Mouse (Mus musculus): Measurements from ENCODE around the gene Aprt. TPM values are rescaled to one million over a fixed set of nuclear protein-coding genes. Genes with fewer than 3 reads are reported as not detected.
A peak's percentile ranks its signal among the peaks of the same experiment; 100 is the strongest.

Gene Aprt
- 10 to 100 TPM; 40.5 to 44.8 TPM for total RNA-seq (2021)
- long read RNA-seq, experiment 1, transcript Aprt-201 (5 exons, 849 nt): major isoform, 12 of 14 reads
- long read RNA-seq, experiment 1, partial matches to known transcripts: 2 of 14 reads
- long read RNA-seq, experiment 1, other reads (novel, unspliced or antisense): 0 of 14 reads
- long read RNA-seq, experiment 2, transcript Aprt-201 (5 exons, 849 nt): major isoform, 20 of 22 reads
- long read RNA-seq, experiment 2, partial matches to known transcripts: 1 of 22 reads
- long read RNA-seq, experiment 2, other reads (novel, unspliced or antisense): 1 of 22 reads

DNA sequence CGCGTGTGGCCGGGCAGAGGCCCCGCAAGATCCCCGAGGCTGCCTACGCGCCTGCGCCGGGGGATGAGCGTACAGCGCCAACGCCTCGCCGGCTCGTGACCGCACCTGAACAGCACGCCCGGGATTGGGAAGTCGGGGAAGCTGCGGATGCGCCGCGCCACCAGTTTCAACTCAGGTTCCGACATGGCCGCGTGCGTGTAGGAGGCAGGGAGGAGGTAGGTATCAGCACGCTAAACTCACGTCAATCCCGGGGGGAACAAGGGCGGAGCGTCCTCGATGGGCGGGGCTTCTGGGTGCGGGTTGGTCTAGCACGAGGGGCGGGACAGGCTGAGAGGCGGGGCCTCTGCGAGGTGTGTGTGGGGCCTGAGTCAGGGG, at the start of gene Aprt:
TSS of gene Aprt (minus strand) at position 262 of the 375 bp plus-strand sequence.
- intact Hi-C loops (cut with DNase I): no loop called here
- Histone ChIP-seq H3K27ac (peak within 1 kb of the TSS; percentile 90), H3K4me3 (peak within 1 kb of the TSS; percentile 95)
- peak; percentile 96 for DNase-seq
- TF ChIP-seq CTCF (IDR thresholded peaks at IDR 0.05): no peak

DNA sequence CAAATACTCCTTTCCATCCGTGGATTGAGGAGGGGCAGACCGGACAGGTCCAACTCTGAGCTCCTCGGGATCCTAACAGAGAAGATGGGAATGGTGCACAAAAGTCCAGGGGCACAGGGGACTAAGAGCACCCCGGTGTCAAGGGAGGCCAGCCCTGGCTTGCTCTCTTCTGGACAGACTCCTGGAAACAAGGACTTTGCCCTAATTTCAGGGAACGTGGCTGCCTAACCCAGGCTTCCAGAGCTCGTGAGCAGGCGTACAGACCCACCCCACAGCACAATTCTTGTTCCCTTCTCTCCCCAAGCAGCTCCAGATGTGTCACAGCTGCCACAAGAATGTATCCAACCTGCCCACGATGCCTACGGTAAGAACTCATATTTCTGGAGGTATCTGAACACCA, 49.1 kb upstream of the Aprt start:
- TF ChIP-seq CTCF (IDR thresholded peaks at IDR 0.05): no peak
- Histone ChIP-seq H3K27ac (peak overlapping the region; percentile 76; the same call in 1 of the 2 replicates), H3K4me3 (no peak overlapping the region)
- DNase-seq: no peak
- intact Hi-C loops (cut with DNase I): no loop called here

DNA sequence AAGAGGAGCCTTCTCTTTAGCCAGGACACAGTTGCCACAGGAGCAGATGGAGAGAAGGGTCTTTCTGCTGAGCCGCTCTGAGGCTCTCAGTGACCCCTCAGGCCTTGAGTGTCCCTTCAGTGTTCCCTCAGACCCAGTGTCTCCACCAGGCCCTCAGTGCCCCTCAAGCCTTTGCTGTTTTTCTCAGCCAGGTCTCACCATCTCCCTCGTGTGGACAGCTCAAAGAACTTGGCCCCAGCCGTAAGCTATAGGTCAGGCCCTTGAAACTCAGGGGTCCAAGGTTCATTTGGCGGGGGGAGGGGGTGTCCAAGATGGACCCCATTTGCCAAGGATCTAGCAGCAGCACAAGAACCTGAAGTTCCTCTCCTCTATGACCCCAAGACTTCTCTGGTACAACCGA, 47.9 kb upstream of the Aprt start:
- TF ChIP-seq CTCF (IDR thresholded peaks at IDR 0.05): peak; percentile 5; the same call in 1 of the 2 replicates
- no peak for DNase-seq
- H3K4me3 ChIP-seq: no peak overlapping the region
- intact Hi-C loops (cut with DNase I): no loop called here
- H3K27ac ChIP-seq: peak overlapping the region; percentile 76

DNA sequence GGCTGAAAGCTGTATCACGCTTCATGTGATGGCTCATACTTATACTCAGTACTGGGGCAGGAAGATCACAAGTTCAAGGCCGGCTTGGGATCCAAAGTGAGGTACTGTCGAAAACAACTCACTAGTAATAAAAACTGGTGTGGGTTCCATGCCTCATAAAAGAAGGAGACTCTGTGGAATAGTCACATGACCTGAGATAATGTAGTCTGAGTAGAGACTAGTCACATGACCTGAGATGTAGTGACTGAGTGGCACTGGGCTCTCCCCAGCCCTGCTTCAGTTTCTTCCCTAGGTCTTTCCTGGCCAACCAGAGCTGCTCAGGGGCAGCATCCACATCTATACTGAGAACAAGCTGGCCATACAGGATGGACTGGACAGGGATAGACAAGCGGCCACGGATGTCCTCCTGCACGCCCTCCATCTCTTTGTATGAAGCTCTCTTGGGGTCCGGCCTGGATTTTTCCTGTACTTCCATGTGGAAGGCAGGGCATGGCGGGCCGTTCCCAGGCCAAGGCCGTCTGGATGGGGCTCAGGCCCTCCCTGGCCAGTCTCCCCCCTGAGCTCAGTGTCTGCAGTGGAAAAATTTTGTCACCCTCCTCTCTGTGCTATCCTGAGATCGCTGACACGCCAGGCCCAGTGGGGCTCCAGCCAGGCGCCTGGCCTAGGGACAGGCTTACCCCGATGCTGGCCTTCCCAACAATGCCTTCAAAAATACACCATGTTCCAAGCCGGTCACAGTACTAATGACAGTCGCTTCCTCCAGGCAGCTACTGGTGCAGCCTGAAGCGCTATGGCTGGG, 47.3 kb upstream of the Aprt start:
- peak; percentile 84 for DNase-seq
- intact Hi-C loops (cut with DNase I): no loop called here
- TF ChIP-seq CTCF (IDR thresholded peaks at IDR 0.05): no peak
- Histone ChIP-seq H3K27ac (peak overlapping the region; percentile 76), H3K4me3 (no peak overlapping the region)

DNA sequence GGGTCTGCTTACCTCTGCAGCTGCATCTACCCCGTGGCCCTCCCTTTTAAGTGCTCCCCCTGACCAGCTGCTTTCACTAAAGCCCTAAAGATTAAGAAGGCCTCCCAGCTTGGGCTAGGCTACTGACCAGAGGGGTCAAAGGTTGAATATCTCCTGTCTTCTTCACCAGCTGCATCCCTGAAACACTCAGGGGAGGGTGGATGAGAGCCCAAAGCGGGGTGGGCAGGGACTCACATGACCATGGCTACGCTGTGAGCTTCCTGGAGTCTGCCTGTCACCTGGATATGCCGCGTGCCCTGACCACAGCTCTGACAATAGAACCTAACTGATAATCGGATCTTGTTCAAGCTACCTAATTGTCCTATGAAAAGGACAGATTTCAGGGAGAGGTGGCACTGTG, 46.0 kb upstream of the Aprt start, which contains the start of gene Pabpn1l:
TSS of gene Pabpn1l (minus strand) at position 13 of the 400 bp plus-strand sequence.
- no peak for DNase-seq
- intact Hi-C loops (cut with DNase I): no loop called here
- Histone ChIP-seq H3K27ac (peak within 1 kb of the TSS; percentile 76), H3K4me3 (no peak within 1 kb of the TSS)
- no peak for TF ChIP-seq CTCF (IDR thresholded peaks at IDR 0.05)

DNA sequence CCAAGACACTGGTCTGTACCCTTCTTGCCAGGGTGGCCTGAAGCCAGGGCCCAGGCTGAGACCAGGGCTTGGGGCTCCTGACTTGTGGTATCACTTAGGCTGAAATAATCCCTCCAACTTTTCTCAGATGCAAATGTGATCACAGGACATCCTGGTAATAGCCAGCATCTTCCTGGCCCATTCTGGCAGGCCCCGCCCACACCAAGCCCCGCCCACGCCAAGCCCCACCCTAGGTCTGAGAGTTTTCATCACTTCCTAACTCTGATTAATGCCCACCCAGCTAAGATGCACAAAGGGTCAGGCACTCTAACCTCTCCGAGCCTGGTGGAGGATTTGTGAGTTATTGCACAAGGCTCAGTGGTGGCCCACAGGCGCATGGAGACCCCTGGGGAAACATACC, 43.7 kb upstream of the Aprt start:
- no peak for DNase-seq
- TF ChIP-seq CTCF (IDR thresholded peaks at IDR 0.05): no peak
- H3K4me3 ChIP-seq: no peak overlapping the region
- intact Hi-C loops (cut with DNase I): no loop called here
- H3K27ac ChIP-seq: no peak overlapping the region

DNA sequence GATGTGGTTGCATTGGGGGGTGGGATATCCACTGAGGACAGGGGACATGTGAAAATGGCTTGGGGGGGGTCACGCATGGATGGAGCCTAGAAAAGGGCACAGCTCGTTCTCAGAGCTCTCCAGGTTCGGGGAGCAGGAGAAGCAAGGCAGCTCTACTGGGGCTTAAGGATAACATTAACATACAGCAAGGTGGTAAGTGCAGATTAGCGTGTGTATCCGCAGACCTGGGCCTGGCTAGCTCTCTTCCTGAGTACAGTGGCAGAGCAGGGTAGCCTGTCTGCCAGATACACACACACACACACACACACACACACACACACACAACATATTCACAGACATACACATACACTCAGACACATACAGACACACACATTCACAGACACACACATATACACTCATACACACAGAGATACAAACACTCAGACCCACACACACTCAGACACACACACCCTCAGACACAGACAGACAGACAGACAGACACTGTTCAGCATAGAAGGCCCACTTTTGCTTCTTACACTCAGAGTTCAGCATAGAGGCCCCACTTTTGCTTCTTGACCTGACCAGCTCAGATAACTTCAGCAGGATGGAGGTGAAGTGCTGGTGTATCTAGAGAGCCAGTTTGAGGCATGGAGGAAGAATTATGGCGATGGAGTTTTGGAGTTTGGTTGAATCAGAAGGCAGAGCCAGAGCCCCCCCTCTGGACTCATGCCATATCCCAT, 42.1 kb upstream of the Aprt start:
- intact Hi-C loops (cut with DNase I): loop anchor here (1.0 to 5.0 kb wide), 4 partner anchors 44 to 211 kb away; no protein-coding TSS in a partner anchor
- no peak for DNase-seq

DNA sequence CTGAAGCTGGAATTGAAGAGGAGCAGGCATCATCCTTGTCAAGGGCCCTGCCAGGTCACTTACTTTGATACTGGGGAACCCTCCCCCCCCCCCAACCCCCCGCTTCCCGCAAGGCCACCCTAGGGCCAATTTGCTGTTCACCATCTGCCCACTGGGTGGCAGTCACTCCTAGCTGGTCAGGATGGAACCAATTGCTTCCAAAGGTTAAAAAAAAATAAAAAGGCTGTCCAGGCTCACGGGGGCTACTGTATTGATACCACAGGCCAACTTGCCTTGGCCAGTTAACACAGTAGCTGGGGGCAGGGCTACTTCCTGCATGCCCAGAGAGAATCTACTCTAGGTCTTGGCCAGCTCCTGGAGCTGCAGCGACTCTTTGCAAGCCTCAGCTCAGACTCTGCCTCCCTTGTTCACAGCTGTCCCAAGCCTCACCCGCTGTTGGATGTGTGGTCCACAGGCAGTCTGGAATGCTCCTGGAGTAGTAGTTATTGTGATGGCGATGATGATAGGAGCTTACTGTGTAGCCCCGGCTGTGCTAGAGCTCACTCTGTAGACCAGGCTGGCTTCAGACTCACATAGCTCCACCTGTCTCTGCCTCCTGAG, 41.3 kb upstream of the Aprt start:
- intact Hi-C loops (cut with DNase I): loop anchor here (1.0 to 5.0 kb wide), 4 partner anchors 45 to 212 kb away; no protein-coding TSS in a partner anchor
- peak; percentile 72 for TF ChIP-seq CTCF (IDR thresholded peaks at IDR 0.05)
- peak; percentile 91 for DNase-seq
- Histone ChIP-seq H3K4me3 (no peak overlapping the region), H3K27ac (no peak overlapping the region)

More for the DNA sequence above, 42.1 kb upstream of the Aprt start:
- Histone ChIP-seq H3K4me3 (no peak overlapping the region), H3K27ac (no peak overlapping the region)
- TF ChIP-seq CTCF (IDR thresholded peaks at IDR 0.05): no peak

DNA sequence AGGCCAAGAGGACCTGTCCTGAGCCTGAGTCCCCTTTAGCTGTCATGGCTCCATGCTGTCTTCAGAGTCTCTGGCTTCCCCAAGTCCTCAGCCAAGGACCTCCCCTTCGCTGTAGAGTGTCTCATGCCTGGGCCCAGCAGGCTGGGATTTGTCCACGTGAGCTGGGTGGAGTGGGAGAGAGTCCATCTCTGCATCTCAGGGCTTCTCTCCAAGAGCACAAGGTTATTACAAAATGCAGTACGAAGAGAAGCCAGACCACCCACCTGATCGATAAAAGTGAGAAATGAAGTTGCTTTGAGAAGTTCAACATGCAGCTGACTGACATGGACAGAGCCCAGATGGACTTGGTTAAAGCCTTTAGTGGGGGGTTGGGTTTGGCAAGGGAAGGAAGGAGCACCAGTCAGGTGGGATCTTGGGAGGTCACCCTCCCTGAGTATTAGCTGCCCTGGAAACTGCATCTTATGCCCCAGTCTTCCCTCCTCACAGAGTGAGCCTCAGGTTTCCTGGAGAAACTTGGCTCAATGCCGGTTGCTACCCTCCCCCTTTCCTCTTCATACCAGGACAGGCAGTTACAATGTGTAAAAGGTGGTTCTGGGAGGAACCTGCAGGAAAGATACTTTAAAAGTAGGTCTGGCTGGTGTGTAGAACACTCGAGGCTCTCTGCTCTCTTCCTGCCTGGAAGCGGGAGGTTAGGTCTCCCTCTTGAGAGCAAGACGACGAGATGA, 39.6 kb upstream of the Aprt start:
- intact Hi-C loops (cut with DNase I): loop anchor here (5.0 kb wide), 1 partner anchor 196 kb away; no protein-coding TSS in a partner anchor
- no peak overlapping the region for H3K4me3 ChIP-seq
- DNase-seq: no peak
- H3K27ac ChIP-seq: no peak overlapping the region
- TF ChIP-seq CTCF (IDR thresholded peaks at IDR 0.05): no peak

DNA sequence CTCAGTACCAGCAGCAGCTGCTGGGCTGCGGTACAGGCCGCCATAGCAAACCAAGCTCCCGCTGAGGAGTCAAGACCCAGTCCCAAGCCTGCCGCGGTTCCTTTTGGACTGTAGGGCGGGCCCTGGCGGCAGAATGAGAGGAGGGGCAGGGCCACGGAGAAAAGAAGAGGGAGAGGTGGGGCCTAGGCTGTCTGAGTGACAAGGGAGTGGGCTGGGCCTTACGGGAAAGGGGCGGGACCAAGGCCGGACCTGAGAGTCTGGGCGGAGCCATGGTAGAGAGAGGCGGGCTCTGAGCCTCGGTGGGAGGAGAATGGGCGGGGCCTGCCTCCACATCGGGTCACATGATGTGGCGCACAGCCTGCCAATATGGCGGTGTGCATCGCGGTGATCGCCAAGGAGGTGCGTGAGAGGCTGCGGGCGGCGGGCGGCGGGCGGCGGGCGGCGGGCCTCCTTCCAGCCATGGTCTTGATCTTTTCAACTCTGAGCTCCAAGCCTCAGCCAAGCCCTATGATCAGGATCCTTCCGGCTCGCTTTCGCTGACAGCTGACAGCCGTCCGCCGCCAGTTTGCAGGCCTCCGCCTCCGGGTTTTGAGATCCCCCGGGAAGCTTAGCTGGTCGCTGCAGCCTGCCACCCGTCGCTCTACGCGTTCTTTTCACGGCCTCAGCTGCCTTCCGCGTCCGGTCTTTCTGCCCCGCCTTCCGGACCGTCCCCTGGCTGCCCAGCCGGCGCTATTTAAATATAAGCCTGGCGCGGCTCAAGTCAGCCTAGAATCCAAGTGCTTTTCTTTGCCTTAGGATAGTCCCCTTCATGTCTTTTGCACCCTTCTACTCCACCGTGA, 34.8 kb upstream of the Aprt start, which contains the start of the genes Galns and Trappc2l:
TSS of gene Galns (minus strand) at position 169 of the 839 bp plus-strand sequence.
TSS of gene Trappc2l (plus strand) at position 346 of the 839 bp plus-strand sequence.
- TF ChIP-seq CTCF (IDR thresholded peaks at IDR 0.05): peak; percentile 48
- peak within 1 kb of the TSS; percentile 94 for H3K27ac ChIP-seq
- intact Hi-C loops (cut with DNase I): no loop called here
- DNase-seq: peak; percentile 97
- peak within 1 kb of the TSS; percentile 86 for H3K4me3 ChIP-seq

Measured in gastrocnemius, adult 2 months (tissue).